Mouse (Mus musculus): Measurements from ENCODE around the gene Mlx.
A peak's percentile ranks its signal among the peaks of the same experiment; 100 is the strongest.
"Not testable (repeated sequence)": the region's sequence is repeated elsewhere in the genome, so short reads cannot be mapped to it uniquely, and the experiment has no call there.

Mlx gene

GRCm38 (mm10) chr11:101103011-101103410 lies 15.9 kb downstream of the Mlx start:
- DNase-seq: no peak

GRCm38 (mm10) chr11:101109351-101109750 lies 22.3 kb downstream of the Mlx start:
- no peak for DNase-seq

GRCm38 (mm10) chr11:101110708-101111107 lies 23.6 kb downstream of the Mlx start:
- no peak for DNase-seq

GRCm38 (mm10) chr11:101111178-101111577 lies 24.1 kb downstream of the Mlx start:
- DNase-seq: no peak

GRCm38 (mm10) chr11:101112186-101112585 lies 25.1 kb downstream of the Mlx start:
- DNase-seq: no peak

GRCm38 (mm10) chr11:101115564-101115963 lies 28.5 kb downstream of the Mlx start:
- no peak for DNase-seq

- no peak for DNase-seq
Observed at GRCm38 (mm10) chr11:101118105-101118504, 31.0 kb downstream of the Mlx start.

GRCm38 (mm10) chr11:101119131-101119760 lies 32.2 kb downstream of the Mlx start:
- DNase-seq: peak; percentile 17

- peak; percentile 100 for DNase-seq
Observed at GRCm38 (mm10) chr11:101119761-101120544, 32.9 kb downstream of the Mlx start, which contains the start of the genes Retreg3 and Tubg1. Retreg3 (minus strand) TSS chr11:101119893. Tubg1 (plus strand) TSS chr11:101119938.

- DNase-seq: no peak
Observed at GRCm38 (mm10) chr11:101120545-101121188, 33.6 kb downstream of the Mlx start.

GRCm38 (mm10) chr11:101124494-101124893 lies 37.4 kb downstream of the Mlx start:
- not testable (repeated sequence) for DNase-seq

GRCm38 (mm10) chr11:101125008-101125407 lies 37.9 kb downstream of the Mlx start:
- not testable (repeated sequence) for DNase-seq

GRCm38 (mm10) chr11:101127075-101127474 lies 40.0 kb downstream of the Mlx start:
- DNase-seq: no peak

GRCm38 (mm10) chr11:101128996-101129577 lies 42.0 kb downstream of the Mlx start:
- no peak for DNase-seq

- peak; percentile 22 for DNase-seq
Observed at GRCm38 (mm10) chr11:101130056-101130756, 43.1 kb downstream of the Mlx start.

GRCm38 (mm10) chr11:101131187-101131586 lies 44.1 kb downstream of the Mlx start:
- DNase-seq: no peak

- no peak for DNase-seq
Observed at GRCm38 (mm10) chr11:101131701-101132100, 44.6 kb downstream of the Mlx start.

- peak; percentile 62 for DNase-seq
Observed at GRCm38 (mm10) chr11:101133037-101133436, 46.0 kb downstream of the Mlx start.

- DNase-seq: no peak
Observed at GRCm38 (mm10) chr11:101134217-101134865, 47.3 kb downstream of the Mlx start.

- no peak for DNase-seq
Observed at GRCm38 (mm10) chr11:101137000-101137399, 49.9 kb downstream of the Mlx start.

- DNase-seq: peak; percentile 84
Observed at GRCm38 (mm10) chr11:101138536-101139181, 51.6 kb downstream of the Mlx start.
